Mouse (Mus musculus) C2C12 (cell line): ENCODE results near the gene Rnf5. TPM values are rescaled to one million over a fixed set of nuclear protein-coding genes. Genes with fewer than 3 reads are reported as not detected.

Experiments
- H3K27me3 ChIP-seq: one replicate; pipeline ENCODE4 v1.6.1; 2011; ENCODE audit not compliant: control insufficient read depth, insufficient read depth, insufficient read length
- H3K36me3 ChIP-seq: one replicate; pipeline ENCODE4 v1.6.1; 2011; ENCODE audit not compliant: control insufficient read depth, insufficient read depth
- H3K4me3 ChIP-seq: one replicate; pipeline ENCODE4 v1.5.1; 2011; ENCODE audit warnings: mild to moderate bottlenecking, control low read depth; ENCODE audit not compliant: poor library complexity, insufficient read depth, severe bottlenecking
- H3K79me2 ChIP-seq: one replicate; pipeline ENCODE4 v1.6.1; 2011; ENCODE audit not compliant: control insufficient read depth, insufficient read depth
- H3K79me3 ChIP-seq: one replicate; pipeline ENCODE4 v1.6.1; 2011; ENCODE audit warnings: low read depth, control low read depth
- H3ac ChIP-seq: one replicate; pipeline ENCODE3; 2011; ENCODE audit warnings: low read depth; ENCODE audit not compliant: control insufficient read depth, insufficient read length
- CEBPB ChIP-seq: IDR thresholded peaks from one replicate; pipeline ENCODE4 v1.6.1; 2011; ENCODE audit warnings: low read depth, mild to moderate bottlenecking, control low read depth, moderate library complexity
- CTCF ChIP-seq: IDR thresholded peaks from one replicate; pipeline ENCODE4 v1.5.1; 2011; ENCODE audit not compliant: control insufficient read depth, insufficient read depth, insufficient read length
- FOSL1 ChIP-seq: IDR thresholded peaks from one replicate; pipeline ENCODE4 v1.8.0; 2011; ENCODE audit warnings: mild to moderate bottlenecking, low read length; ENCODE audit not compliant: poor library complexity, insufficient read depth, severe bottlenecking
- MAX ChIP-seq: IDR thresholded peaks from one replicate; pipeline ENCODE4 v1.6.1; 2011; ENCODE audit warnings: mild to moderate bottlenecking, control low read depth
- MYOD1 ChIP-seq: IDR thresholded peaks from one replicate; pipeline ENCODE4 v1.6.1; 2011; ENCODE audit warnings: low read depth; ENCODE audit not compliant: control insufficient read depth, insufficient read length
- MYOG ChIP-seq: IDR thresholded peaks from one replicate; pipeline ENCODE4 v1.6.1; 2011; ENCODE audit not compliant: control insufficient read depth, insufficient read length; ENCODE audit errors: extremely low read depth
- USF1 ChIP-seq: IDR thresholded peaks from one replicate; pipeline ENCODE4 v1.6.1; 2011; ENCODE audit warnings: low read depth, mild to moderate bottlenecking, control low read depth, moderate library complexity
- polyA plus RNA-seq: library from polyadenylated mRNA; unstranded; fragments of >200 nt; fragmentation: generic; extraction: Trizol; gene quantifications from one replicate; pipeline ENCODE4 v1.2.1, GENCODE M21; 2012; ENCODE audit warnings: missing spikeins

The Rnf5 gene
- polyA plus RNA-seq, 1 experiment = 37.1 TPM

GRCm38 (mm10) chr17:34639461-34640255, 36.2 kb upstream of the Rnf5 start:
- H3K79me2 ChIP-seq = no peaks in the 10 kb centered on the region
- H3K36me3 ChIP-seq = no peaks in the 10 kb centered on the region
- TF ChIP-seq FOSL1 = no peak
- no peak for TF ChIP-seq MYOG
- no peak for TF ChIP-seq USF1
- TF ChIP-seq MAX = no peak
- no peak for TF ChIP-seq MYOD1
- no peak for TF ChIP-seq CEBPB
- TF ChIP-seq CTCF = no peak
- H3ac ChIP-seq = no peak overlapping the region
- H3K27me3 ChIP-seq = no peaks in the 10 kb centered on the region
- H3K79me3 ChIP-seq = no peaks in the 10 kb centered on the region
- H3K4me3 ChIP-seq = no peak overlapping the region

DNA sequence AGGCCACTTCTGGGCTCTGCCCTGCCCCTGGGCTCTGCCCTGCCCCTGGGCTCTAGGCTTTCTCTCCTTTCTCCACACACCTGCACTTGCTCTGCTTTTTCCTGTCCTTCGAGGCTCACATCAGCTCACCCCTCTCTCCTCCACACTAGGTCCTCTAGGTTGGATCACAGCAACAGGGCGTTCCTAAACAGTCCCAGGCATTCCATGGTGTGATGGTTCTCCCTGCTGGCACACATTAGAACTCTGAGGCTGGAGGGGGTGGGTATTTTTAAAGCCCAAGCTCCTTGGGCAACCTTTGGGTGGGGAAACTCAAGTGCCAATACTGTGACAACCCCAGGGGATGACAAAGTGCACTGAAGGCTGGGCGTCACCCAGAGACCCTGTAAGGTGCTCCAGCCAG, 34.0 kb upstream of the Rnf5 start:
- Histone ChIP-seq H3K79me3 (no peaks in the 10 kb centered on the region), H3K79me2 (no peaks in the 10 kb centered on the region), H3K36me3 (no peaks in the 10 kb centered on the region), H3K27me3 (peaks cover 13% of the 10 kb centered on the region), H3ac (no peak overlapping the region), H3K4me3 (no peak overlapping the region)
- TF ChIP-seq CTCF (no peak), CEBPB (no peak), USF1 (no peak), FOSL1 (no peak), MYOG (no peak), MAX (no peak), MYOD1 (no peak)

- TF ChIP-seq FOSL1 (no peak), CTCF (no peak), CEBPB (no peak), MYOG (no peak), MAX (no peak), USF1 (no peak), MYOD1 (no peak)
- Histone ChIP-seq H3K79me2 (no peaks in the 10 kb centered on the region), H3K4me3 (no peak overlapping the region), H3K36me3 (no peaks in the 10 kb centered on the region), H3K79me3 (no peaks in the 10 kb centered on the region), H3ac (no peak overlapping the region), H3K27me3 (peaks cover 31% of the 10 kb centered on the region)
Observed at GRCm38 (mm10) chr17:34635671-34636070, 32.2 kb upstream of the Rnf5 start.

DNA sequence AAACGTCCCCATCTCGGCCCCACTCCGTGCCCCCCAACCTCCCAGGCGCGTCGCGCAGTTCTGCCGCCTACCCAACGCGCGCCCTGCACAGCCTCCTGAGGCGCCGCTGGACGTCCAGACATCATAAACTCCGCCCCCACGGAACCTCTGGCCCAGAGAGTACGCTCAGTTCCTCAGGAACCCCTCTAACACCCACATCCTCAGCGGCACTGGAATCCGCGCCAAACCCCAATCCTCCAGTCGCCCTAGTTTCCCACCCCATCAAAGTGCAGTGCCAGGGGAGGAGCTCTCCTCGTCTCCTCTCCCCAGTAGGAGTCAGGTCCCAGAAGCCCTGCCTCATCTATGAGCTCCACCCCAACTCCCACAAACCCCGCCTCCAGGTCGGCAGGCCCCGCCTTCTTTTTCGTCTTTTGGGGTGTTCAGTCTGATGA, 28.8 kb upstream of the Rnf5 start:
- TF ChIP-seq CEBPB (no peak), CTCF (no peak), MYOD1 (no peak), MYOG (no peak), USF1 (no peak), FOSL1 (no peak), MAX (no peak)
- Histone ChIP-seq H3K36me3 (no peaks in the 10 kb centered on the region), H3K4me3 (no peak overlapping the region), H3K27me3 (peaks cover 38% of the 10 kb centered on the region), H3K79me3 (no peaks in the 10 kb centered on the region), H3ac (no peak overlapping the region), H3K79me2 (no peaks in the 10 kb centered on the region)

DNA sequence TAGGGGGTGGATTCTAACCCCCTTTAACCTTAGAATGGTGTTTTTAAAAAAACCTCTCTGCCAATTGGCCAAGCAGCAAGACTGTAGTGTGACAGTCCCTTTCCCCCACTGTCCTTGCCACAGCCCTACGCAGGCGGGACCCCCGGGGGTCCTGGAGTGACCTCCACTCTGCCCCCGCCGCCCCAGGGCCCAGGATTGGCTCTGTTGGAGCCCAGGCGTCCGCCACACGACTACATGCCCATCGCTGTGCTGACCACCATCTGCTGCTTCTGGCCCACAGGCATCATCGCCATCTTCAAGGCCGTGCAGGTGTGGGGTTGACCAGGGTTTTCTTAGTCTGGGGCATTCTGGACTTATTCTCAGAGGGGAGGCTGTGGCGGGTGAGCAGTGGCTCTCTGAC, 28.2 kb upstream of the Rnf5 start:
- Histone ChIP-seq H3ac (no peak overlapping the region), H3K36me3 (no peaks in the 10 kb centered on the region), H3K27me3 (peaks cover 38% of the 10 kb centered on the region), H3K79me3 (no peaks in the 10 kb centered on the region), H3K79me2 (no peaks in the 10 kb centered on the region), H3K4me3 (no peak overlapping the region)
- TF ChIP-seq USF1 (no peak), MAX (no peak), MYOG (no peak), CEBPB (no peak), FOSL1 (no peak), MYOD1 (no peak), CTCF (no peak)

DNA sequence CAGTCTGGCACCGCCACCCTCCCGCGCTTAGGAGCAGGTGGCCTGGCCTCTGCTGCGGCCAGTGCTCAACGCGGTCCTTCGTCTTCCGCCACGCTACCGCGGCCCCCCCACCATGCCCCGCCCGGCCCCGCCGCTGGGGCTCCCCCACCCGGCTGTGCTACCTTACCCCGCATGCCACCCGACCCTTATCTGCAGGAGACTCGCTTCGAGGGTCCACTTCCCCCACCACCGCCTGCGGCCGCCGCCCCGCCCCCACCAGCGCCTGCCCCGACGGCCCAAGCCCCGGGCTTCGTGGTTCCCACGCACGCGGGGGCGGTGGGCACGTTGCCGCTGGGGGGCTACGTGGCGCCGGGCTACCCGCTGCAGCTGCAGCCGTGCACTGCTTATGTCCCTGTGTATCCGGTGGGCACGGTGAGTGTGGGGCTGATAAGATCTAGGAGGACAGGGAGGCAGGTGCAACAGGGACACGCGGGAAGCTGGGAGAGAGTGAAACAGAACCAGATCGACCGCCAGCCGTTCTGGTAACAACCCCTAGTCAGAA, 27.3 kb upstream of the Rnf5 start:
- no peaks in the 10 kb centered on the region for H3K36me3 ChIP-seq
- no peak for TF ChIP-seq USF1
- TF ChIP-seq MYOG = no peak
- TF ChIP-seq MYOD1 = no peak
- no peak overlapping the region for H3ac ChIP-seq
- no peaks in the 10 kb centered on the region for H3K79me3 ChIP-seq
- peaks cover 38% of the 10 kb centered on the region for H3K27me3 ChIP-seq
- no peaks in the 10 kb centered on the region for H3K79me2 ChIP-seq
- no peak overlapping the region for H3K4me3 ChIP-seq
